Mouse (Mus musculus): ENCODE data around the gene Aldh1l1. TPM values are rescaled to one million over a fixed set of nuclear protein-coding genes. Genes with fewer than 3 reads are reported as not detected.

Aldh1l1 gene
- 1 to 10 TPM; 1.7 to 4.9 TPM for total RNA-seq (2021)
- long read RNA-seq, experiment 1, full-length matches to known transcripts = 2 of 2 reads
- long read RNA-seq, experiment 1, partial matches to known transcripts = 0 of 2 reads
- long read RNA-seq, experiment 1, other reads (novel, unspliced or antisense) = 0 of 2 reads
- long read RNA-seq, experiment 2, partial matches to known transcripts = 1 of 5 reads
- long read RNA-seq, experiment 2, other reads (novel, unspliced or antisense) = 2 of 5 reads

- DNase-seq = no peak
These were observed at the start of gene Aldh1l1 for GRCm38 (mm10) chr6:90486176-90486921. TSS of gene Aldh1l1 (plus strand) at chr6:90486427.

- DNase-seq = no peak
These were observed 49.2 kb upstream of the Aldh1l1 start for GRCm38 (mm10) chr6:90437041-90437440.

GRCm38 (mm10) chr6:90446883-90447282 lies 39.3 kb upstream of the Aldh1l1 start:
- no peak for DNase-seq

- DNase-seq = peak; percentile 90 to 99
These were observed 36.0 kb upstream of the Aldh1l1 start for GRCm38 (mm10) chr6:90450179-90450578.

GRCm38 (mm10) chr6:90450697-90451096 lies 35.5 kb upstream of the Aldh1l1 start:
- DNase-seq = peak; percentile 81 to 89

GRCm38 (mm10) chr6:90451512-90451911 lies 34.7 kb upstream of the Aldh1l1 start:
- DNase-seq = no peak

GRCm38 (mm10) chr6:90452603-90453002 lies 33.6 kb upstream of the Aldh1l1 start:
- DNase-seq = no peak

GRCm38 (mm10) chr6:90453751-90454150 lies 32.5 kb upstream of the Aldh1l1 start:
- no peak for DNase-seq

- no peak for DNase-seq
These were observed 28.8 kb upstream of the Aldh1l1 start for GRCm38 (mm10) chr6:90457421-90457820.

- DNase-seq = no peak
These were observed 25.0 kb upstream of the Aldh1l1 start for GRCm38 (mm10) chr6:90461181-90461580.

GRCm38 (mm10) chr6:90461771-90462170 lies 24.5 kb upstream of the Aldh1l1 start:
- peak in 1 of 2 experiments; percentile 39 for DNase-seq

- DNase-seq = peak; percentile 89 to 91
These were observed 24.0 kb upstream of the Aldh1l1 start, which contains the start of gene Klf15 for GRCm38 (mm10) chr6:90462181-90462706. TSS of gene Klf15 (plus strand) at chr6:90462576.

GRCm38 (mm10) chr6:90462841-90463227 lies 23.4 kb upstream of the Aldh1l1 start:
- DNase-seq = peak; percentile 39 to 72

GRCm38 (mm10) chr6:90463228-90463862 lies 22.9 kb upstream of the Aldh1l1 start:
- peak; percentile 97 to 99 for DNase-seq

- DNase-seq = no peak
These were observed 22.3 kb upstream of the Aldh1l1 start for GRCm38 (mm10) chr6:90463890-90464421.

GRCm38 (mm10) chr6:90465028-90465640 lies 21.1 kb upstream of the Aldh1l1 start:
- DNase-seq = peak in 1 of 2 experiments; percentile 34

GRCm38 (mm10) chr6:90466079-90466478 lies 20.1 kb upstream of the Aldh1l1 start:
- peak; percentile 88 to 89 for DNase-seq

- DNase-seq = no peak
These were observed 19.3 kb upstream of the Aldh1l1 start for GRCm38 (mm10) chr6:90466847-90467410.

GRCm38 (mm10) chr6:90468216-90468615 lies 18.0 kb upstream of the Aldh1l1 start:
- DNase-seq = no peak

- DNase-seq = no peak
These were observed 17.2 kb upstream of the Aldh1l1 start for GRCm38 (mm10) chr6:90469041-90469440.

GRCm38 (mm10) chr6:90470255-90470654 lies 16.0 kb upstream of the Aldh1l1 start:
- DNase-seq = no peak

Measured in heart, adult 18-20 months (tissue).